Mouse (Mus musculus): ENCODE results near the gene Foxj1.
A peak's percentile ranks its signal among the peaks of the same experiment; 100 is the strongest.
"Not testable (repeated sequence)": the region's sequence is repeated elsewhere in the genome, so short reads cannot be mapped to it uniquely, and the experiment has no call there.

Gene Foxj1

DNA sequence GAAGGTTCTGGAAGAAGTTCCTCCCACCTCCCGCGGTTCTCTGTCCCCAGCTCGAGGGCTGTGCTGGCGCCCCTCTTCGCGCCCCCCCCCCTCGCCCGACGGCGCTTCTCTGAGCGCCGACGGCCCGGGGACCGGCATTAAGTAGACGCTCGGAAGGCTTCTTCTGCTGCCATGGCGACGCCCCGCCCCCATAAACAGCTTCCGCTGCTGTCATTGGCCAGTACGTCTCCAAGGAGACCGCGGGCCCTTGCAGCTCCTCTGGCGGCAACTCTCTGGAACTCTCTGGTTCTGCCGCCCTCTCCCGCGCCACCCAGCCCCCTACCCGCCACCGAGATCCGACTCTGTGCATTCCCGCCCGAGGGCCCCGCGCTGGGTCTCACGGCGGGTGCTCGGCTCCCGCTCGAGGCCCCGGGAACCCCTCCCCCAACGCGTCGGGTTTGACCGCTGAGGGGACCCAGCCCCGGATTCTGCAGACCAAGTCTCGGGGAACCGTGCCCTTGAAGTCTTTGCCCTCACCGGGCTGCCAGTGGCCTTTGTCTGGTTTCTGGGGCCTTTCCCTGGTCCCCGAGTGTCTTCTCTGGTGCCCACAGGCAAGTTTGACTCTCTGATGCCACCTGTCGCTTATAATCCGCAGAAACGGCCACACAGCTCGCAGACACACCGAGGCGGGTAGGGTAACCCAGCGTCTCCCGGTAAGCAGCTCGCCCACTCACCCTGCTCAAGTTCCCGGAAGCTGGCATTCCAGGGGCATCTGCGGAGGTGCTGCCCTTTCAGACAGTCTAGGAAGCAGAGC is at the start of gene Foxj1:
Foxj1 (minus strand) TSS at position 156 of the 793 bp plus-strand sequence.
- DNase-seq (ENCODE audit: low read depth) = peak; percentile 95

DNA sequence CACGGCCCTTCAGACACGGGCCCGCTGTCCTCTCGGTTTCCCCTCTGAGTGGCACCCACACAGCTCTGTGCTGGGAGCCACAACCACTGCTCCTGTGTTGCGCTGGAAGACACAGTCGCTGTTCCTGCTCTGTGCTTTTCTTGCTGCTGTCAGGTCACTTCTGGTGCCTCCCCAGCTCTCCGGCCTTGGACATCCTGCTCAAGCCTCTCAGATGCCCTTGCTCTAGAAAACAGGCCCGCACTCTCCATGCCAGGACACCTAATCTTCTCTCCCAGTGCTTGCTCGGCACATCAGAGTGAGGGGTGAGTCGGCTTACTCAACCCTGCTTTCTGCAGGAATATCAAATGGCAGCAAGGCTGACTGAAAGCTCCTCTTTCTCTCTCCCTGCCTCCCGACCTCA is 49.0 kb upstream of the Foxj1 start:
- no peak for DNase-seq (ENCODE audit: low read depth)

DNA sequence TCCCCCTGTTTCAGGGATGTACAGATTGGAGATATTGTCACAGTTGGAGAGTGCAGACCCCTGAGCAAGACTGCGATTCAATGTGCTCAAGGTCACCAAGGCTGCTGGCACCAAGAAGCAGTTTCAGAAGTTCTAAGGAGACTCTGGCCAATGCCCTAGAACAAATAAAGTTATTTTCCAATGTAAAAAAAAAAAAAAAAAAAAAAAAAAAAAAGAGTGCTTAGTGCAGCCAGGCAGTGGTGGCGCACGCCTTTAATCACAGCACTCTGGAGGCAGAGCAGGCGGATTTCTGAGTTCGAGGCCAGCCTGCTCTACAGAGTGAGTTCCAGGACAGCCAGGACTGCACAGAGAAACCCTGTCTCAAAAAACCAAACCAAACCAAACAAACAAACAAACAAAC is 47.9 kb upstream of the Foxj1 start:
- not testable (repeated sequence) for DNase-seq (ENCODE audit: low read depth)

DNA sequence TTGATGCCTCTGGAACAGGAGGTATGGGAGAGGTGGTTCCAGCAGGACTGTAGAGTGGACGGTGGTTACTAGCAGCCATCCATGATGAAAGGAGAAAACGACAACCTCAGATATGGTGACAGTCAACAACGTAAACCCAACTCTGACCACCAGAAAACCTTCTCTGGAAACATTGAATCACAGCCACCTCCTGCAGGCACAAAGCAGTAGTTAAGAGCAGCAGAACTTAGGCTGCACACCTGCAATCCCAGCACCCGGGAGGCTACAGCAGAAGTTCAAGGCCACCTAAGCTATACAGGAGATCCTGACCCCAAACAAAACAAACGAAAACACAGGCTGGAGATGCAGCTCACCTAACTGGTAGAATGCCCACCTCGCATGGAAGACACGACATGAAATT is 45.6 kb upstream of the Foxj1 start:
- no peak for DNase-seq (ENCODE audit: low read depth)

DNA sequence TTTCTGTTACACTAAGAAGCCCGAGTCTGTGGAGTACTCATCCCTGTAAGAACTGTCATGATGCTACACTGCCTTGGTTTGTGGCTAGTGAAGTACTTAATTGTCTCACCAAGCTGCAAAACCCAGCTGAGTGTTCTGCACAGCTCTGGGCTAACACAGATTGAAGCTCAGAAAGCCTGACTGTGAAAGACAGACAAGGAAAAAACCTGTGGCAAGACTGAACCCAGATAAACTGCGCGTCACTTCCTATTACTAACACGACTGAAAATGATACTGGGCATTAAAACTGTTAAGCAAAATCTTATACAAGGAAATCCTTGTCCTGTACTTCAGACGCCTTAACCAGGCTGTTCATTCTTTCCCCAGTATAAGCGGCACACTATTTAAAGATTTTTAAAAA is 44.3 kb upstream of the Foxj1 start:
- DNase-seq (ENCODE audit: low read depth) = no peak

DNA sequence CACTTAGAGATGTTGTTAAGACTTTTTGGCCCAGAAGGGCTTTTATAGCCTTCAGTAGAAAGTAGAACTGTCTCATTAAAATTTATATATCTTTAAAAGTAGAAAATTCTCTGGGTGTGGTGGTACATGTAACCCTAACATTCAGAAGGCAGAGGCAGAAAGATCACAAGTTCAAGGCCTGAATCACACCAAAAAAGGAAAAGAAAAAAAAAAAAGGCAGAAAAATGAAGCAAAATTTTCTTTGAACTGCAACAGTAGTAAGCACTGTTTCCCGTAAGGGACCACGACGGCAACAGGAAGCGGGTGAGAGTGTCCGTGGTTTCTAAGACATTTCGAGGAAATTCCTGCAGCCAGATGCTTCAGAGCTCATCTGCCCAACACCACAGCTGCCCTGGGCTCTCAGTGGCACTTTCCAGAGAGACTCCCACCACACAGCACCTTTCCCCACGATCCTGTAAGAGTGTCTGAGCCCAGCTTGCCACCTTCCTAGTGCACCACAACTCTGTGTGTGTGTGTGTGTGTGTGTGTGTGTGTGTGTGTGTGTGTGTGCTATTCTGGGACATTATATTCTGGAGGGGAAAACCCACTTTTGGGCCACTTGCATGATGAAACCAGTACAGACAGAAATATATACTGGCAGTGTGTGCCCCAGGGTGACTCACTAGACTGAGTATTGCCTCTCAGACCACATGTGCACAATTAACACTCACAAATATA is 41.9 kb upstream of the Foxj1 start:
- peak; percentile 48 for DNase-seq (ENCODE audit: low read depth)

- DNase-seq (ENCODE audit: low read depth) = no peak
Measured at GRCm38 (mm10) chr11:116371894-116372450, 36.8 kb upstream of the Foxj1 start.

DNA sequence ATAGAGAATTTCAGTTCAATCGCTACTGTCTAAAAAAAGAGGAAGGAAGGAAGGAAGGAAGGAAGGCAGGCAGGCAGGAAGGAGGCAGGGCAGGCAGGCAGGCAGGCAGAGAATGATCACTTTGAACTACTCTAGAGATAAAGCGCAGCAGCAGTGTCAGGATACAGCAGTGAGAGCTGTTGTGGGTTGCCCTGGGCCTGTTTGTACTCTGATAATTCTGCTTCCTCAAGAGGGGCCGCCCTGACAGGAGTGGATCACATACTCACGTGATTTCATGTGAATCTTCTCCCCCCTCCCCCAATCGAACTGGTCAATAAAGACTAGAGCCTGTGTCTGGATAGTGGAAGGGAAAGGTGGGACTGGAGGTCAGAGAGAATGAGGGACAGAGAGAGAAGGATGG is 34.4 kb upstream of the Foxj1 start:
- DNase-seq (ENCODE audit: low read depth) = no peak

- peak; percentile 74 for DNase-seq (ENCODE audit: low read depth)
Measured at GRCm38 (mm10) chr11:116369051-116369450, 33.9 kb upstream of the Foxj1 start.

DNA sequence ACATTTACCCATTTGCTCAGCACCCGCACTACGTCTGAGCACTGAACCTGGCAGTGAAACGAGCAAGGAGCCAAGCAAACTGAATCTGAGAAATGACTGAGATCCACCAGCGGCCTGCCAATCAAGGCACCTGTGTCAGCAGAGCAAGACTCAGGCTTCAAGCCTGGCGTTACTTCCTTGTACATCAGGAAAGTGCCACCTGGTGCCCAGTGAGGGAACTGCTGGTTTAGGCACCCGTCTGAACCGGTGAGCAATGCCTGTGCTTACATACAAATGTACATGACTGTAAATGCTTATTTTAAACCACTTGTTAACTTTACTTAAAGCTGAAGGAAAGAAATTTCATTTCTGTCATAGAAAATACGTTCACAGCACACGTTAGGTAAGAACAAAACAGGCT is 32.9 kb upstream of the Foxj1 start:
- peak; percentile 80 for DNase-seq (ENCODE audit: low read depth)

DNA sequence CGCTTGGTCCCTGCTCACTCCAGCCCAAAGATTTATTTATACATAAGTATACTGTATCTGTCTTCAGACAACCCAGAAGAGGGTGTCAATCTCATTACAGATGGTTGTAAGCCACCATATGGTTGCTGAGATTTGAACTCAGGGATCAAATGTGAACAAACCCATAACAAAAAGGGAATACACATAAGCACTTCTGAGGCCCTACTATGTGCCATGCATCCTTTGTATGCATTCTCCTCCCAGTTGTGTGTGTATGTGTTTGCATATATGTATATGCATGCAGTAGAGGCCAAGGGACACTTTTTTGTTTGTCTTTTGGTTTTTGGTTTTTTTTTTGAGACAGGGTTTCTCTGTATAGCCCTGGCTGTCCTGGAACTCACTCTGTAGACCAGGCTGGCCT is 31.4 kb upstream of the Foxj1 start:
- DNase-seq (ENCODE audit: low read depth) = no peak

GRCm38 (mm10) chr11:116366124-116366523 is 30.9 kb upstream of the Foxj1 start:
- DNase-seq (ENCODE audit: low read depth) = no peak

GRCm38 (mm10) chr11:116365432-116365831 is 30.2 kb upstream of the Foxj1 start:
- DNase-seq (ENCODE audit: low read depth) = no peak

DNA sequence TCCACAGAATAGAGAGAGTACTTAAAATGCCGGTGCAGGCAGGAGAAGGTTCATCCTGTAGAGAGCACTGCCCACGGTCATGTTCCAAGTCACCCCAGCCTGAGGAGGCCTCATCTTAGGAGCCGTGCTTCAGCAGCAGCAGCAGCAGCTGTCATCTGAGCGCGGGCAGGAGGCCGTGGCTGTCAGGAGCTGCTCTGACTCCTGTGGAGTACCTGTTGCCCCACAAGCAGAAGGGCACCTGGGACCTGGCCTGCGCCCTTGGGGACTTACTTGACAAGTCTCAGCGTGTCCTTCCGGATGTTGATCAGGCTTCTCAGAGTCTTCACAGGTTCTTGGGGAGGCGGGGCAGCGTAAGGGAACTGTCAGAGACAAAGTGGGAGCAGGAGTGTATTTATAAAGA is 26.8 kb upstream of the Foxj1 start:
- DNase-seq (ENCODE audit: low read depth) = no peak

DNA sequence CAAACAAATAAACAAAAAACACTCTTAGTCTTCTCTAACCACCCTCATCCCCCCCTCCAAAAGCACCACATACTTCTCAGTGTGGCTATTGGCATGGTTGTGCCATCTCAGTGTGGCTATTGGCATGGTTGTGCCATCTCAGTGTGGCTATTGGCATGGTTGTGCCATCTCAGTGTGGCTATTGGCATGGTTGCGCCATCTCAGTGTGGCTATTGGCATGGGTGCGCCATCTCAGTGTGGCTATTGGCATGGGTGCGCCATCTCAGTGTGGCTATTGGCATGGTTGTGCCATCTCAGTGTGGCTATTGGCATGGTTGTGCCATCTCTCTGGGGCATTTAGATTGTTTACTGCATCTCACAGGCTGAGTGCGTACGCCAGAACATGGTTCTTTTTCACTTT is 25.7 kb upstream of the Foxj1 start:
- not testable (repeated sequence) for DNase-seq (ENCODE audit: low read depth)

GRCm38 (mm10) chr11:116359652-116360051 is 24.5 kb upstream of the Foxj1 start:
- DNase-seq (ENCODE audit: low read depth) = no peak

GRCm38 (mm10) chr11:116358926-116359637 is 23.9 kb upstream of the Foxj1 start:
- no peak for DNase-seq (ENCODE audit: low read depth)

DNA sequence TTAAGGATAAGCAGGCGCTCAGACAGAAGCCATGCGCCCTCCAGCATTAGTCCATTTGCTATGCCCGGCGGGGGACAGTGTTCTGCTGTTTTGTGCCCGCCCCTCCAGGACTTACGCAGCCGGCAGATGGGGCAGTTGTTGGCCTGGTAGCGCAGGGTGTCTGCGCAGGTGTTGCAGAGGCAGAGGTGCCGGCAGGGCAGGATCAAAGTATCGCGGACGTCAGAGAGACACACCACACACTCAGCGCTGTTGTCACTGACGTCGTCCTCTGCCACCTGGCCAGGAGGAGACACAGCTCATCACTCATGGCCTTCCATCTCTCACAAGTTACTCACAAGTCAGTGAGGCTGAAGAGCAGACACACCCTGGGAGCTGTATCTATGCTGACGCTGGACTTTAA is 19.3 kb upstream of the Foxj1 start:
- no peak for DNase-seq (ENCODE audit: low read depth)

GRCm38 (mm10) chr11:116353535-116353934 is 18.3 kb upstream of the Foxj1 start:
- DNase-seq (ENCODE audit: low read depth) = no peak

GRCm38 (mm10) chr11:116351294-116351693 is 16.1 kb upstream of the Foxj1 start:
- no peak for DNase-seq (ENCODE audit: low read depth)

DNA sequence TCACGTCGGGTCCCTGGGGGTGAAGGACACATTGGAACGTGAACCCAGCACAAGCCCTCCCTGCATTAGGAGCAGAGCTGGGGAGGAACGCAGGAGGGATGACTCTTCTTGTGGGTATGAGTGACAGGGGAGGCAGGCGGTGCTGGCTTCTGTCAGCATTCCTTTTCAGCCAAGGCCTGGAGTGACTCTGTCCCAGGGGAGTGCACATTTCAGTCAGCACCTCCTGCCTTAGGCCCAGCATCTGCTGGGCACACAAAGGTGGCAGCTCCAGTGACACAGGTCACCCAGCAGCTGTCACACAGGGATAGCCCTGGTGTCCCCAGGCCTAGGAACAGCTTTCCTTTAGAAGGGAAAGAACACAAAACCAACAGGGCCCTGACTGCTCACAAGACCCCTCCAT is 12.8 kb upstream of the Foxj1 start:
- DNase-seq (ENCODE audit: low read depth) = no peak

DNA sequence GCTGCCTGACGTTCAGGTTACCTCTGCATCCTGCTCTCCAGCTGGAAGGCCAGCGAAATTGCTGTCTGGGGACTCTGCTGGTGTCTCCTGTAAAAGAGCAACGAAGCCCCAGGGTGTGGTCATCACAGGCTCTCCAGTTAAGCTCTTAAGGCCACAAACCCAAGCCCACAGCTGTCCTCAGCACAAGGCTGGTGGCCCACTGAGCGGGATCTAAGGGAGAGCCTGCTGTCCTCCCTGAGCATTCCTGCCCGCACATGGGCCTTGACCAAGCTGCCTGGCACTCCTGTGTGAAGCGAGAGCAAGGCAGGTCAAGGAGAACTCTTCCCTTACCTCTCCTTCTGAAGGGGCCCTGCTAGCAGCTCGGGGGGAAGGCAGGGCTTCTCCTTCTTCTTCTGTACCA is 11.8 kb upstream of the Foxj1 start:
- no peak for DNase-seq (ENCODE audit: low read depth)
